Mouse (Mus musculus): ENCODE data around the gene Apoa1. TPM values are rescaled to one million over a fixed set of nuclear protein-coding genes. Genes with fewer than 3 reads are reported as not detected.

The Apoa1 gene
- 1 to 10 TPM in 1 of 2 experiments, under 1 TPM in 1; 0.36 to 6.4 TPM for total RNA-seq (2021)
- long read RNA-seq, experiment 1, partial matches to known transcripts: 0 of 6 reads
- long read RNA-seq, experiment 1, other reads (novel, unspliced or antisense): 2 of 6 reads
- long read RNA-seq, experiment 2, transcript Apoa1-201 (4 exons, 1,035 nt): major isoform, 59 of 63 reads
- long read RNA-seq, experiment 2, partial matches to known transcripts: 0 of 63 reads
- long read RNA-seq, experiment 2, other reads (novel, unspliced or antisense): 2 of 63 reads

- no peak for DNase-seq
These were observed at the start of gene Apoa1 for GRCm38 (mm10) chr9:46228491-46228890. Gene Apoa1 (plus strand): TSS chr9:46228580.

DNA sequence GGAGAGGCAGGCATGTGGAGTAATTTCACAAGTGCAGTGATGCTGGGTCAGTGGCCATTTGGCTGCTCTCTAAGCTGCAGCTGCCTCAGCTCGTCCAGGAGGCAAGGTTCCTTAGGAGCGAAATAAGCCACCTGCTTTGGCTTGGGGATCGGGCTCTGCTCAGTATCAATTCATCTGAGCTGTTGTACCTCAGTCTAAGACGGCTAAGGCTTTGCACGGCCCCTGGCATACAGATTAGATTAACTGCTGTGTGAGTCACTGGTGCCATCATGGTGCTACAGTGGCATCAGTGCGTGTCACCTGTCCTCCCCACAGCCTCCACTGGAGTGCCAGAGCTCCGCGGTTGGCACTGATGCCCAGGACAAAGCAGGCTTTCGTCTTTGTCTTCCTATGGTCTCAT is 49.8 kb upstream of the Apoa1 start:
- DNase-seq: no peak

DNA sequence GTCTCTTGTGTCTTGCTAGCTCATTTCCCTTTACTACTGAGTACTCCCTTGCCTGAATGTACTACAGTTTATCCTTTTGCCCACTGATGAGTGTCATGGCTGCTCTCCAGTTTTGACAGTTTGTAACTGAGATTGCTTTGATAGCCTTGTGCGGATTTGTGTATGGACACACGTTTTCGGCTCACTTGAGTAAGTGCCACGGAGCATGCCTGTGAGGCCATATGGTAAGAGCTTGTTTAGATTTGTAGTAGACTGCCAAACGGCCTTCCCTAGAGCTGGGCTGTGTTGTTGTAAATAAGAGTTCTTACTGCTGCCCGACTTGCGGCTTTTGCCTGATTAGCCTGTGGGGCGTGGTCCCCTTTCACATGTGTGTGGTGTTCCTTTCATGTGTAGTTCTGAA is 47.1 kb upstream of the Apoa1 start:
- no peak for DNase-seq

DNA sequence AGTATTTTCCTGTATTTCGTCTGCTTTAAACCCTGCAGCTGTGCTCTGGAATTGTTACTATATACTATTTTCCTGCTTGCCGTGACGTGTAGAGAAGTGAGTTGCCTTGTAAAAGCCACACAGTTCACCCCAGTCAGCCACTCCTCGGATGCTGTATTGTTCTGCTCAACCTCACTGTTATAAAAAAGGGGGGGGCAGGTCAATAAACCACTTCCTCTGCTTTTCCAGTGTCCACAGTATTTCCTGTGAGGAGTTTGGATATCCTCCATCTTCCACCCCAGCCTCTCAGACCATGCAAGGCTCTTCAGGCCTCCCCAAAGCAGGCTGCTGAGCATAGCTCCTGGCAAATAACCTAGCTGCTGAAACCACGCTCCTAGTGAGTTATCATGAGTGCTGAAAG is 43.8 kb upstream of the Apoa1 start:
- no peak for DNase-seq

- peak in 1 of 2 experiments; percentile 51 for DNase-seq
These were observed 43.2 kb upstream of the Apoa1 start for GRCm38 (mm10) chr9:46185191-46185590.

DNA sequence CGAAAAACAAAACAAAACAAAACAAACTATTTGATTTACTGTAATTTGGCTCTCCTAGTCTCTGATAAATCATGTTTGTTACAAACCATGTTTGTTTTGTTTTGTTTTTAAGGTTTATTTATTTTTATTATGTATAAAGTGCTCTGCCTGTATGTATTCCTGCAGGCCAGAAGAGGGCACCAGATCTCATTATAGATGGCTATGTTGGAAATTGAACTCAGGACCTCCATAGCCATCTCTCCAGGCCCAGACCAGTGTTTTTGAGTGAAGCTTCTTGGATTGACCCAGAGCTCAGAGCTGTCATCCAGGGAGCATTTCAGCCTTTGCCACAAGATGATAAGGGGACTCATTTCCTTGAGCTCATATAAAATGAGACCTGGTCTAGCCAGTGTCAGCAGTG is 42.0 kb upstream of the Apoa1 start:
- DNase-seq: no peak

DNA sequence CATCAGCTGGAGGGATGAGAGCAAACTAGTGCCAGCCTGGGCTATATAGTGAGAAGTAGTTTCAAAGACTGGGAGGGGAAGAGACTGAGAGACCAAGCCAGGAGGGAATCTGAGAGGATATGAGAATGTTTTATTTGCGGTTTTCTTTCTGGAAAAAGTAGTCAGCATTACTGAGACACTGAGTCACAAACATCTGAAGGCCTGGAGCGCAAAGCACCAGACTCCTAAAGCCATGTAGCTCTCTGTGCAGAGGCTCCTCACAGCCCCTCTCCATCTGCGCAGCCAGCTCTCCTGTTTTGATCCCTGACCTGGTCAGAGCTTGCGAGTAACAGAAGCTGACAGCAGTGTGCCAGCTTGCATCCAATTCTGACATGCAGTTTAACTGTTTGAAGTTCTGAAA is 40.0 kb upstream of the Apoa1 start:
- DNase-seq: no peak

DNA sequence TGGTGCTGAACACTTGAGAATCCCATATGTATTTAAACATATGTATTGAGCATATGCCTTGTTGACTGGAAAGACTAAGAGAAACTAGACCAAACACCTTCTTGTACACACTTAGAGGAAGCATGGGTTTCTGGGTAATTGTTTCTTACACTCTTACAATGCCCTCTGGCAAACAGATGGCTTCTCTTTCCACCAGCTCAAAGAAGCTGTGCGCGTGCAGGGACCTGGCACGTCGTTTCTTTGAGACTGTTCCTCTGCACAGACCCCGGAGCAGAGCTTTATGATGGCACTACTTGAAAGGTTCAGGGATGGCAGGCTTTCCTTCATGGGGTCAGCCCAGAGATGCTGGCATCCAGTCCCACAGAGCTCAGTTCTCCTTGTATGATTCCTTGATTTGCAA is 39.4 kb upstream of the Apoa1 start:
- DNase-seq: no peak

- no peak for DNase-seq
These were observed 39.0 kb upstream of the Apoa1 start for GRCm38 (mm10) chr9:46189381-46189780.

DNA sequence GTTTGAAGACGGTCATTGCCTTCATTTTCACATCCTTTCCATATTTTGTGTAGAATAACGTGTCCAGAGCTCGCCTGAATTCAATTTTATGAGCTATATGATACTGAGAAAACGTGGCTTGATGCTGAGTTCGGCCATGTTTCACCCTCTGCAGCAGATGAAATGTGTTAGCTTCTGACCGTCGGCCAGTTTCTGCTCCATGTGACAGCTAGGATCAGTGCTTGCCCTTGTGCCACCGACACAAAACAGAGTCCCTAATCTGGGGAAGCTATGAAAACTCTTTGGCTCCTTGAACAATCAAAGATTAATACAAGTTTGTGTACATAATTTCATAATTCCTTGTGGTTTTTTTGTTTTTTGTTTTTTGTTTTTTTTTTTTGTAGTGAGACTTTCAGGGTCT is 37.1 kb upstream of the Apoa1 start:
- DNase-seq: no peak

DNA sequence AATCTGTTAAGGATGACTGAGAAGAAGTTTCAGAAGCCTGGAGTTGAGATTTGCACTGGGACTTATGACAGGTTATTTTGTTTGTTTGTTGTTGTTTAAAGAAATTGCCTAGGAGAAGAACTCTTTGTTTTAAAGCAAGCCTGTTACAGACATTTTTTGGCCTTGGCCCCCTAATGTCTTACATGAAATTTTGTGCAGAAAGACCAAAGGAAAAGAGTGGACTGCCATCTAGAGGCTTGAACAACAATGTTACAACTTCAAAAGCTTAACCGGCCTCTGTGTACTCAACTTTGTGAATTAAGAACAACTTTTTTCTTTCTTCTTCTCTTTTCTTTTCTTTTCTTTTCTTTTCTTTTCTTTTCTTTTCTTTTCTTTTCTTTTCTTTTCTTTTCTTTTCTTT is 36.7 kb upstream of the Apoa1 start:
- DNase-seq: no peak

DNA sequence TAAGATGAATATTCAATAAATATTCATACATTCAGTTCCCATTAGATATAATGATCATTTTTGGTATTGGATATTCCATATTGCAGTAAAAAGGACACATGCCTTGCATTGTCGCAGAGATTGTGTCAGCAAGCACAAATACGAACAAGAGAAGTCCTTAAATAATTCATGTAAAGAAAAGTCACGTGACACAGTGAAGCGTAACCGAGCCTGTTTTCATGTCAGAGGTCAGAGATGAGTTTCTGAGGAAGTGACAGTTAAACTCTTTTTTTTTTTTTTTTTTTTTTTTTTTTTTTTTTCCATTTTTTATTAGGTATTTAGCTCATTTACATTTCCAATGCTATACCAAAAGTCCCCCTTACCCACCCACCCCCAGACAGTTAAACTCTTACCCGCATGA is 35.7 kb upstream of the Apoa1 start:
- no peak for DNase-seq

DNA sequence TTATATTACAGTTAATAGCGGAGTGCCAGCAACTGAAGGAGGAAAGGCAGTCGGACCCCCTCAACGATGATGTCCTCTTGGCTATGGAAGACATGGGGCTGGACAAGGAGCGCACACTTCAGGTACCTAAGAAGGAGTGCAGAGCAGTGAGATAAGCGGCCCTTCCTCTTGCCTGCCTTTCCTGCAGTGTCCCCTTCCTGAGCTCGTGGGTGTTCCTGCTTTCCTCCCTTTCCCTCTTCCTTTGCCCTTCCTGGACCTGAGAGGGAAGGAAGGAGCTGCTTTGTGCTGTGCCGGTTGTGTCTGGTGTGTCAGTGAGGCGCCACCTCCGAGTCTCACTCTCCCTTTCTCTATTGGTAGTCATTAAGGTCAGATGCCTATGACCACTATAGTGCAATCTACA is 33.6 kb upstream of the Apoa1 start:
- no peak for DNase-seq

GRCm38 (mm10) chr9:46196699-46197169 is 31.6 kb upstream of the Apoa1 start:
- DNase-seq: peak; percentile 52 to 60

DNA sequence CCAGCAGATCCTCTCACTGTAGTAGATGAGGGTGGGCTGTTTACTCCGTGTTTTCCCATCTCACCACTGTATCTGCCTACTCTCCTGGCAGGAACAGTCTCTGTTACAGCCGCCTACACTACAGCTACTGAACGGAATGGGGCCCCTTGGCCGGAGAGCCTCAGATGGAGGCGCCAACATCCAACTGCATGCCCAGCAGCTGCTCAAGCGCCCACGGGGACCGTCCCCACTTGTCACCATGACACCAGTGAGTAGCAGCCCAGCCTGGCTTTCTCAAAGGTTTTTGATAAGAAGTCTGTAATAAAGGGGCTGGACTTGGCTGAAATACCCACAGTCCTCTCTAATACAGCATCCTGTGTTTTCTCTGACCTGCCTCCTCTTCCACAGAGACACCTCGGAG is 29.9 kb upstream of the Apoa1 start:
- no peak for DNase-seq

GRCm38 (mm10) chr9:46198936-46199335 is 29.4 kb upstream of the Apoa1 start:
- DNase-seq: no peak

- peak; percentile 47 to 53 for DNase-seq
These were observed 28.8 kb upstream of the Apoa1 start for GRCm38 (mm10) chr9:46199609-46200008.

GRCm38 (mm10) chr9:46206834-46207500 is 21.4 kb upstream of the Apoa1 start:
- DNase-seq: peak in 1 of 2 experiments; percentile 49

DNA sequence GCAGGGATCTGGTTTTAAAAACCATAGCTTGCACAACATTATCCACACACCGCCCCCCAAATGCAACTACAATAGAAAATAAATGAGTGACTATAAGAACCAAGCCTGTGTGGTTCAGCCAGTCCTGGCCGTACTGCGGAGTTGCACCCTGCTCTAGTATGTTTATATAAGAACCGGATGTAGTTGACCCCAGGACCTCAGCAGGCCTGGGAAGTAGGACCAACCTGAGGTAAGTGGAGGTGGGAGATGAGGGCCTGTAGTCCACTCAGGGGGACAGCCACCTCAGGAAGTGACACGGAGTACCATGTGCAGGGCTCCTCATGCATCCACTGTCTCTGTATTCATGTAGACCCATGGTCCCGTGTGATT is 20.9 kb upstream of the Apoa1 start:
- no peak for DNase-seq

- DNase-seq: peak; percentile 49 to 56
These were observed 19.9 kb upstream of the Apoa1 start for GRCm38 (mm10) chr9:46208401-46208974.

DNA sequence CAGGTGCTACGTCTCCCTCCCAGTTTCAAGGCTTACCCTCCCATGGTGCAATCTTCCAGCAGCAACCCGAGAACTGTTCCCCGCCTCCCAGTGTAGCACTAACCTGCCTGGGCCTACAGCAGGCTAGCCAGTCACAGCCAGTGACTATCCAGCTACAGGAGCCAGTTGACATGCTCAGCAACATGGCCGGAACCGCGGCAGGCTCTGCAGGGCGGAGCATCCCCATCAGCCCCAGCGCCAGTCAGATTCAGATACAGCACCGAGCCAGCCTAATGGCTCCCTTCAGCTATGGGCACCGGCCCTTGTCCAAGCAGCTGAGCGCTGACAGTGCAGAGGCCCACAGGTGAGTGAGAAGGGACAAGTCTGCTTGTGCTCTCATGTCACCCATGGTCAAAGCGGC is 17.9 kb upstream of the Apoa1 start:
- no peak for DNase-seq

- DNase-seq: no peak
These were observed 14.1 kb upstream of the Apoa1 start for GRCm38 (mm10) chr9:46214276-46214675.

DNA sequence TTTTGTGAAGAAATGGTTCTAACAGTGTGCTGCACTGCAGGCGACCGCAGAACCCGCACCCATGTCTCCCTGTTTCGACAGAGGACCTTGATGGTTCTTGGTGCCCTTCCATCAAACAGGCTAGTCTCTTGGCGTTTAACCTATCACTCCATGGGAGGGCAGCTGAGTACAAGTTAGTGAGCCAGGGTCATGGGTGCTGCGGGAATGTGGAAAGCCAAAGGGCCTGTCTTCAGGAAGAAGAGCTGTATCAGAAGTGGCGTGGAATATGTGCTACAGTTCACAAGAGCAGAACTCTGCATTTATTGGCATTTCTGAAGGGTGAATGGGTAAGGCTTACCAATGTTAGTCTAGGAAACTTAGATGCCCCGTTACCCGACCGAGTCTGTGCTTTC is 13.4 kb upstream of the Apoa1 start:
- no peak for DNase-seq
